Mouse (Mus musculus): Measurements from ENCODE around the gene Tesc.
A peak's percentile ranks its signal among the peaks of the same experiment; 100 is the strongest.

The Tesc gene

DNA sequence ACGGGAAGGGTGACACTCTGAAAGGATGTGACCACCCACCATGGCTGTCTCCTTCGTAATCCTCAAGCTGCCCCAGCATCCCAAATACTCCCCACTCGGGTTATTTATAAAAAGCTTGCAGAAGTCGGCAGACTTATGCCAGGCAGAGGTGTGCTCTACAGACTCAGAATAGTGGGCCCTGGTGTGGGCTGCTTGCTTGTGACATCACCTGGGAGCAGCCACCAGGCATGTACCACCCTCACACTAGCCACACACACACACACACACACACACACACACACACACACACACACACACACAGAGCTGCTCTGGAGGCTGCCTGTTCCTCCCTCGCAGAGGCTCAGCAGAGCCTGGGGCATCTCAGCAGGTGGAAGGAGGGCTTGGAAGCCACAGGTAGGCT, 10.0 kb upstream of the Tesc start:
- DNase-seq: no peak

DNA sequence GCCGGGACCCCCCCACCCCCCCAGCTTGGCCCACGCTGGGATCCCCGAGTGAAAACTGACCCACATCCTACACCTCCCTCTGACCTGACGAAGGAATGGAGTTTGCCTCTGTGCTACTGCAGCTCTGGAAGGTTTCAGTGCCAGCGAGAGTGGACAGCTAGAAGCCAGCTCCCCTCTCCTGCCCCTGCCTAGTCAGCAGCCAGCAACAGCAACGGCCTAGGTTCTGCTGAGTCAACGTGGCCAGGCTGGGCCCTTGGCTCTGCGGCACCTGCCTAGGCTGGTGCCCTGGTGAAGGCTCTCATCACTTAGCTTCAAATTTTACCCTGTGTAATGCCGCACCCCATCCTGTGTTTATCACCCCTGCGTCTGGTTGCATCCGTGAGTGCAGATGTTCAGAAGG, 7.6 kb upstream of the Tesc start:
- no peak for DNase-seq

DNA sequence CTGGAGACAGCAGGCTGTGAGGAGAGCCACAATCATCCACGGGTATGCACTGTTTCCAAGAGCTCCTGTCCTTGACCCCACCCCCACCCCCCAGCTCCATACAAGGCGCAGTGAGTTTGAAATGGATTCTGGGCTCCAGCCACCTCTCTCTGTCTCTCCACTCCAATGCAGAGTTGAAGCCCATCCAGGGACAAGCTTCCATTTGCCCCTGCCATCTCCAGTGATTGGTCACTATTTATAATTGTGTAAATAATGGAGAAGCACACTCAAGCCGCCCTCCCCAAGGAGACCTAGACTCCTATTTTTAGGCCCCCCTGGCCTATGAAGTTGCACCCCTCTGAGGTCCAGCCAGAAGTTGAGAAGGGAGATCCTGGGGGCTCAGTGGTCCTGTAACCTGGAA, 4.5 kb upstream of the Tesc start:
- no peak for DNase-seq

- DNase-seq: no peak
These were observed 1.7 kb upstream of the Tesc start for GRCm38 (mm10) chr5:118025880-118026279.

DNA sequence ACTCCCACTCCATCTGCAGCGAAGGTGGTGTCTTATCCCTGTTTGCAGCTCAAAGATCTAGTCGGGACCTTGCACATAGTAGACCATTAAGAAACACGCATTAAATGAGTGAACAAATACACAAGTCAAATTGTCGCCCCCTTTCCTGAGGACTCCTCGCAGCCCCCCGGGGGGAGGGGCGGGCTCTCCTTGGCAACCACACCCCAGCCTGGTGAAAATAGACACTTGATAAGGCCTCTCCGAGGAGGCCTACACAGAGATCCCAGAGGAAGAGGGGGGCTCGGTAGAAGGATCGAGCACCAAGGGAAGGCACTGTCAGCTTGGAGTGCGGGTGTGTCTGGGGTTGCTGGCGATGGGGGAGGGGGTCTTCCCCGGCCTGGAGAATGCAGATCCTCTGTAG, 1.2 kb upstream of the Tesc start:
- no peak for DNase-seq

- DNase-seq: no peak
These were observed 344 bp upstream of the Tesc start for GRCm38 (mm10) chr5:118027101-118027697.

- DNase-seq: peak in 1 of 2 experiments; percentile 12
These were observed 870 bp downstream of the Tesc start for GRCm38 (mm10) chr5:118028191-118029034.

GRCm38 (mm10) chr5:118029035-118029408, 1.5 kb downstream of the Tesc start:
- no peak for DNase-seq

- peak; percentile 27 to 41 for DNase-seq
These were observed 1.9 kb downstream of the Tesc start for GRCm38 (mm10) chr5:118029420-118029819.

DNA sequence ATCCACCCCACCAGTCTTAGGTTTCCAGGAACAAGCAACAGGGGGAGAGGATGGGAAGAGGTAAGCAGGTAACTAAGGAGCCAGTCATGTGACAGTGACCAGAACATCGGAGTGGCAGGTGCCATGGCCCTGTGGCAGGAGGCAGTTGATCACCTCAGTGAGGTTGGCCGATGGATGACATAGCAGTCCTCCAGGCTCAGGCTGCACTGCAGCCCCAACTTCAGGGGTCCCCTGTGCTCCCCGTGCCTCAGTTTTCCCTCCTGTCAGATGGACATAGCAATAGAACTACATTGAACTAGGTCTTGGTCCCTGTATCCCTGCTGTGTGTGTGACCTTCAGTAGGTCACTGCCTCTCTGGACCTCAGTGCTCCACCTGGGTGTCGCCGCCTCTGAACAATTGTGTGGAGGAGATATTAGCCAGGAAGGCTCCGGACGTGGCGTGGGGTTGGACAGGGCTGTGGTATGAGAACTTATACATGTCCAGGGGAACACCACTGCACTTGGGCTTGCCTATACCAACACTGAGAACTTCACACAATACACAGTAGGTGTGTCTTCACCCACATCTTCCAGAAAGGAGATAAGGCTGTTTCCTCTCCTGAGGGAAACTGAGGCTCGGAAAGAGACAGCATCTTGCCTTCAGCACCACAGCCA, 2.6 kb downstream of the Tesc start:
- no peak for DNase-seq

- no peak for DNase-seq
These were observed 3.5 kb downstream of the Tesc start for GRCm38 (mm10) chr5:118031059-118031458.

GRCm38 (mm10) chr5:118031508-118031907, 4.0 kb downstream of the Tesc start:
- DNase-seq: no peak

DNA sequence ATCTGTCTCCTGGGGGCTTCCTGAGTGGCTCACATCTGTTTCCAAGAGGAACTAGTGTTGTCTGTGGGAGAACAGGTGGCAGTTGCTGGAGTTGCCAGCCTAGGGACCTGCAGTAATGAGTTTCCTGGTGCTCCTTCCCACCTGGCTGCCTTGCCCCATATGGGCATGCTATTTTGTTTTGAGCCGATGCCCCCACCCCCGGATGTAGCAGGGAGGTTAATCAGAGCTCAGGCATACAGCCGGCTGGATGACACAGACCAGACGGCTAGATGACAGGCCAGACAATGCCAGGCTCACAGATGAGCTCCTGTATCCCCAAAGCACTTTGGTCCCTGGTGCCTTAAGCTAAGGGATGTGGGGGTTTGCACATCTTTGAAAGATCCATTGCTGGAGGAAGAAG, 5.8 kb downstream of the Tesc start:
- DNase-seq: no peak

DNA sequence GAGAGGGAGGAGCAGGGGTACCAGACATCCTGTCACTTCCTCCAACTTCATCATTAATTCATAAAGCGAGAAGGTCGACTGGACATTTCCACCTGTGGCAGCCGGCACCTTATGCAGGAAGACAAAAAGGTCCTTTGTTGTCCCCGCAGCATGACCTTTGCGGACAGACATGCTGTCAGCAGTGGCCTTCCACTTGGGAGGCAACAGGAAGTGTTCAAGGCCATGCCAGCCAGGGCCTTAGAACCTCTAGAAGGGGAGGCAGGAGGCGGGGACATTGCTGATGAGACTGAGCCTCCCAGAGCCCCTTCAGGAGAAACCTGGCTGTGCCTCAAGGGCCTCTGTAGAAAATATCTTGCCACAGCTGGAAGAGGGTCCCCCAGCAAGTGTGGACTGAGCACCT, 6.2 kb downstream of the Tesc start:
- no peak for DNase-seq

- DNase-seq: no peak
These were observed 7.1 kb downstream of the Tesc start for GRCm38 (mm10) chr5:118034632-118035031.

DNA sequence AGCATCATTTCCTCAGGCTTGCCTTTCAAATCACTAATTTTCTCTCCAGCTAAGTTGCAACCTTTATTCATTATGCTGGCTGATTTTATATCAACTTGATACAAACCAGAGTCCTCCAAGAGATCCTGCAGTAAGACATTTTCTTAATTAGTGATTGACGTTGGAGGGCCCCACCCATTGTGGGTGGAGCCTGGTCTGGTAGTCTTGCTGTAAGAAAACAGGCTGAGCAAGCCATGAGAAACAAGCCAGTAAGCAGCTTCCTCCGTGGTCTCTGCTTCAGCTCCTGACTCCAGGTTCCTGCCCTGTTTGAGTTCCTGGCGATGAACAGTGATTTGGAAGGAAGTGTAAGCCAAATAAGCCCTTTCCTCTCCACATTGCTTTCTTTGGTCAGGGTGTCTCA, 8.2 kb downstream of the Tesc start:
- DNase-seq: no peak

DNA sequence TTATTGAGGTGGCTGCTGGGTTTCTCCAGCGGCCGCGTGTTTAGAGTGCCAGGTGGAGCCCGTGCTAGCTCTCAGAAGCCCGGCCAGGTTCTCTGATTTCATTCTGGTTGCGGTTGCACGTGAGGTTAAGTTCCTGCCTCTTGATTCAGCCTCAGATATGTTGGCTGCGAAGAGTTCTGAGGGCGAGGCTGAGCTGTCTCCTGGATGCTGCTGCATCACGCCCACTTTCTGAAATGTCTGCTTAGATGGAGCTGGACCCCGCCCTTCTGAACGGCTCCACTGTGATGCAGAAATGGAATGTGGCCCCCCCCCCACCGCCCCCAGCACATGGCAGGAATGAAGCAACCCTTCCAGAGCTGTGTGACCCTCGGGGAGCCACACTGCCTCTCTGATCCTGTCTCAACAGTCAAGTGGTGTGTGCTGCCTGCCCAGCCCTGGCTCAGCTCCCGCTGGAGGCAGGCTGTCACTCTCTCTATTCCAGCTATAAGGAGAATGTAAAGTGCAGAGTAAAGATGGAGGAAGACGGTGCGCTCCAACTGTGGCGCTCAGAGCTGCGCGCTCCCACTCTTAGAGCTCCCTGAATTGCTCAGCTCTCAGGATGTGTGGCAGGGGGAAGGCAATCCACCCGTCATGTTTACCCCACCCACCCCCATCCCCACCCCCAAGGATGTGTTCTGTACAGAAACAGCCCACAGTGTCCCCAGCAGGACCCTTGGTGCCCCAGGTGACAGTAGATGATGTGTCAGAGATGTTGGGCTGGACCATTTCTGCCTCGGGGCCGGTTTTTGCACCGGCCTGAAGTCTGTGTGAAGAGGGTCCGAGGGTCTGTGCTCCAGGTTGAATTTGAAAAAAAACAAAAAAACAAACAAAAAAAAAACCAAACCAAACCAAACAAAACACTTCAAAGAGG, 9.6 kb downstream of the Tesc start:
- DNase-seq: no peak

DNA sequence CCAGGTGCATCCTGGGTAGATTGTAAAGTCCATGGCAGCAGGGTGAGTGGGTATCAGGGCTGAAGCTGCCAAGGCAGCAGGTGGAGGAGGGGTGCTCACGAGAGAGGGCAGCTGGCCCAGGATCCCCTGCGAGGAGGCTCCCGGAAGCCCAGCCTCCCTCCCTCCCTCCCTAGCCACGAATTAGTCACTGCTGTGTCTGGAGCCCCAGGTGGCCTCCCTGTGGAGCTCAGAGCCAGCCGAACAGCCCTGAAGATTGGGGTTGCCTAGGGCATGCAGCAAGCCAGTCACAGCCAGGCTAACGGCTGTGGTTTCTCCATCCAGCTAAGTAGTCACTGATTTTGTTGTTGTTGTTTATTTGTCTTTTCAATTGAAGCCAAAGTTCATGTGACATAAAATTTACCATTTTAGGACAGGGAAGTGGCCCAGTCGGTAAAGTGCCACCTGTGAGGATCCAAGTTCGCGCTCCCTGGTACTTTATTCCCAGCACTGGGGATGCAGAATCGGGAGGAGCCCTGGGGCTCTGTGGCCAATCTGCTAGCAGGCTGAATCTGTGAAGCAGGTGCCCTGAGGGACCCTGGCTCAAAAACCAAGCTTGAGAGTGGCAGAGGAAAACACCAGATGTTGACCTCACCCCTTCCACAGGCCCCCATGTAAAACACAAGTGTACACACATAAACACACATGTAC, 10.4 kb downstream of the Tesc start:
- DNase-seq: no peak

- DNase-seq: no peak
These were observed 11.7 kb downstream of the Tesc start for GRCm38 (mm10) chr5:118039241-118039668.

DNA sequence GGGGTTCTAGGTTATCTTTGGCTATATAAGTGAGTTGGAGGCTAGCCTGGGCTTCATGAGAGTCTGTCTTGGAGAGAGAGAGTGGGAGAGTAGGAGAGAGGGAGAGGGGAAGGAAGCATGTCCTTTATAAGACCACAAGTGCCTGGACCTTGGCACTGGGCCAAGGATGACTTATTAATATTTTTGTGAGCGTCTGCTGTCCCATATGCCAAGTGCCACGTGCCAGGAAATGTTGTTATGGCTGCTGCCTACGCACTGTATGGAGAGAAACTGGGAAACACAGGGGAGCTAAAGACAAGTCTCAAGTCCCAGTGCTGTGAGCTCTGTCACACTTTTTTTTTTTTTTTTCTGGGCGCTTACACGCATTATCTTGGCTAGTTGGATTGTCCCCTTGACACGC, 15.1 kb downstream of the Tesc start:
- no peak for DNase-seq

DNA sequence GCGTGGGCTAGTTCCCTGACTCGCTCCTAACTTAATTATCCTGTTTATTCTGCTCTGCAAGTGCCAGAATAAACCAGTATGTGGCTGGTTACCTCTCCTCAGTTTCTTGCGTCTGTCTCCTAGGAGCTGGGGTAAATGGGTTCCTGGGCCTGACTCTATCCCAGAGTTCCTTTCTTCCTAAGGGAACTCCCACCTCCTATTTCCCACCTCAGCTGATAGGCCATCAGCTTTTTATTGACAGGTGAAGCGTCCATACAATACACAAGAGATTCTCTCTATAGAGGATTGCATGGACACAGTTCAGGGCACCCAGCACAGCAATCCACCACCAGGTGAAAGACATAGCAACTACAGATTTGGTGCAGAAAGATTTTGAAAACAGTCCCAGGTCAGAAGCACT, 16.2 kb downstream of the Tesc start:
- no peak for DNase-seq

GRCm38 (mm10) chr5:118044907-118045306, 17.4 kb downstream of the Tesc start:
- no peak for DNase-seq
